Mouse (Mus musculus) limb, embryonic 10.5 days (tissue): ENCODE data around the gene St8sia1. TPM values are rescaled to one million over a fixed set of nuclear protein-coding genes. Genes with fewer than 3 reads are reported as not detected.

Experiments
- DNase-seq: peaks from one replicate; pipeline ENCODE4 v3.0.0-alpha.2; 2017; ENCODE audit warnings: low spot score
- H3K27ac ChIP-seq: fragments of 300-500 bp; sonication (generic); 2 replicates; pipeline ENCODE4 v1.5.1; 2016; ENCODE audit warnings: mild to moderate bottlenecking
- H3K27me3 ChIP-seq: fragments of 300-500 bp; sonication (generic); 2 replicates; pipeline ENCODE4 v1.6.1; 2016; ENCODE audit warnings: low read depth, mild to moderate bottlenecking; ENCODE audit not compliant: poor library complexity, severe bottlenecking
- H3K36me3 ChIP-seq: fragments of 300-500 bp; sonication (generic); 2 replicates; pipeline ENCODE4 v1.6.1; 2016; ENCODE audit warnings: mild to moderate bottlenecking, moderate library complexity
- H3K4me1 ChIP-seq: fragments of 300-500 bp; sonication (generic); 2 replicates; pipeline ENCODE4 v1.6.1; 2016
- H3K4me3 ChIP-seq: fragments of 300-500 bp; sonication (generic); 2 replicates; pipeline ENCODE4 v1.5.1; 2016; ENCODE audit warnings: mild to moderate bottlenecking, moderate library complexity
- H3K9me3 ChIP-seq: fragments of 300-500 bp; sonication (generic); replicated peaks from 2 replicates; pipeline ENCODE4 v1.6.1; 2016; ENCODE audit warnings: mild to moderate bottlenecking
- WGBS: fragments of 180-500 bp; shearing (Covaris S2); methylation state at CpG from one replicate; pipeline ENCODE4 v1.1.7; 2016; 5-methylcytosine and 5-hydroxymethylcytosine counted together
- polyA plus RNA-seq: library from polyadenylated mRNA; unstranded; fragments of >200 nt; fragmentation: Nextera tagmentation; extraction: Ambion mirVana; gene quantifications from 2 replicates; pipeline ENCODE4 v1.2.1, GENCODE M21; 2016

Gene St8sia1
- polyA plus RNA-seq, 1 experiment from 2014 or later: 0.91 TPM

- DNase-seq: no peak
- H3K9me3 ChIP-seq: no peaks in the 10 kb centered on the region
- no peaks in the 10 kb centered on the region for H3K36me3 ChIP-seq
- no peaks in the 10 kb centered on the region for H3K4me1 ChIP-seq
- H3K27ac ChIP-seq: no peak overlapping the region
- H3K4me3 ChIP-seq: no peak overlapping the region
- no peaks in the 10 kb centered on the region for H3K27me3 ChIP-seq
- 78% methylated on average over 4 of the region's 4 CpGs for WGBS
Observed at GRCm38 (mm10) chr6:142834911-142835310, 129.3 kb downstream of the St8sia1 start.

- DNase-seq: no peak
- H3K27me3 ChIP-seq: no peaks in the 10 kb centered on the region
- H3K9me3 ChIP-seq: no peaks in the 10 kb centered on the region
- no peak overlapping the region for H3K4me3 ChIP-seq
- no peaks in the 10 kb centered on the region for H3K4me1 ChIP-seq
- WGBS: 58% methylated on average over 3 of the region's 3 CpGs
- H3K27ac ChIP-seq: no peak overlapping the region
- no peaks in the 10 kb centered on the region for H3K36me3 ChIP-seq
Observed at GRCm38 (mm10) chr6:142831706-142832105, 132.5 kb downstream of the St8sia1 start.

GRCm38 (mm10) chr6:142831243-142831642 lies 133.0 kb downstream of the St8sia1 start:
- H3K36me3 ChIP-seq: no peaks in the 10 kb centered on the region
- no peak for DNase-seq
- no peak overlapping the region for H3K4me3 ChIP-seq
- H3K4me1 ChIP-seq: no peaks in the 10 kb centered on the region
- no peak overlapping the region for H3K27ac ChIP-seq
- H3K27me3 ChIP-seq: no peaks in the 10 kb centered on the region
- no peaks in the 10 kb centered on the region for H3K9me3 ChIP-seq
- 26% methylated on average over 8 of the region's 8 CpGs for WGBS

- no peak overlapping the region for H3K4me3 ChIP-seq
- H3K27me3 ChIP-seq: no peaks in the 10 kb centered on the region
- WGBS: 95% methylated on average over 3 of the region's 3 CpGs
- H3K4me1 ChIP-seq: no peaks in the 10 kb centered on the region
- H3K36me3 ChIP-seq: no peaks in the 10 kb centered on the region
- no peak for DNase-seq
- no peaks in the 10 kb centered on the region for H3K9me3 ChIP-seq
- no peak overlapping the region for H3K27ac ChIP-seq
Observed at GRCm38 (mm10) chr6:142830221-142830620, 134.0 kb downstream of the St8sia1 start.

GRCm38 (mm10) chr6:142825449-142825848 lies 138.8 kb downstream of the St8sia1 start:
- WGBS: 88% methylated on average over 5 of the region's 5 CpGs
- Histone ChIP-seq H3K4me3 (no peak overlapping the region), H3K27me3 (no peaks in the 10 kb centered on the region), H3K36me3 (no peaks in the 10 kb centered on the region), H3K27ac (no peak overlapping the region), H3K4me1 (no peaks in the 10 kb centered on the region), H3K9me3 (no peaks in the 10 kb centered on the region)
- DNase-seq: no peak

GRCm38 (mm10) chr6:142823008-142823787 lies 141.1 kb downstream of the St8sia1 start:
- H3K9me3 ChIP-seq: no peaks in the 10 kb centered on the region
- DNase-seq: no peak

GRCm38 (mm10) chr6:142818306-142818705 lies 145.9 kb downstream of the St8sia1 start:
- WGBS: 93% methylated on average over 10 of the region's 10 CpGs

More at GRCm38 (mm10) chr6:142823008-142823787, 141.1 kb downstream of the St8sia1 start:
- Histone ChIP-seq H3K36me3 (no peaks in the 10 kb centered on the region), H3K27me3 (no peaks in the 10 kb centered on the region), H3K27ac (no peak overlapping the region), H3K4me3 (no peak overlapping the region), H3K4me1 (no peaks in the 10 kb centered on the region)
- 38% methylated on average over 5 of the region's 5 CpGs for WGBS

GRCm38 (mm10) chr6:142815513-142815912 lies 148.7 kb downstream of the St8sia1 start:
- Histone ChIP-seq H3K36me3 (no peaks in the 10 kb centered on the region), H3K27me3 (0 out of 2 replicates have a peak, but pooled peaks cover 4% of the 10 kb centered on the region), H3K9me3 (no peaks in the 10 kb centered on the region), H3K4me1 (peaks cover 2% of the 10 kb centered on the region; the same call in 1 of the 2 replicates), H3K4me3 (no peak overlapping the region), H3K27ac (no peak overlapping the region)
- 80% methylated on average over 3 of the region's 3 CpGs for WGBS
- no peak for DNase-seq

More at GRCm38 (mm10) chr6:142818306-142818705, 145.9 kb downstream of the St8sia1 start:
- H3K4me3 ChIP-seq: no peak overlapping the region
- no peaks in the 10 kb centered on the region for H3K27me3 ChIP-seq
- H3K36me3 ChIP-seq: no peaks in the 10 kb centered on the region
- no peaks in the 10 kb centered on the region for H3K9me3 ChIP-seq
- no peak for DNase-seq
- H3K4me1 ChIP-seq: peaks cover 2% of the 10 kb centered on the region; the same call in 1 of the 2 replicates
- no peak overlapping the region for H3K27ac ChIP-seq

GRCm38 (mm10) chr6:142814495-142814921 lies 149.7 kb downstream of the St8sia1 start:
- Histone ChIP-seq H3K4me1 (peaks cover 2% of the 10 kb centered on the region; the same call in 1 of the 2 replicates), H3K9me3 (no peaks in the 10 kb centered on the region), H3K27ac (peak overlapping the region; percentile 67; the same call in 1 of the 2 replicates), H3K27me3 (0 out of 2 replicates have a peak, but pooled peaks cover 4% of the 10 kb centered on the region), H3K36me3 (no peaks in the 10 kb centered on the region), H3K4me3 (peak overlapping the region; percentile 47)
- DNase-seq: peak; percentile 92
- WGBS: 7% methylated on average over 15 of the region's 15 CpGs

- H3K4me1 ChIP-seq: peaks cover 2% of the 10 kb centered on the region; the same call in 1 of the 2 replicates
- no peak overlapping the region for H3K27ac ChIP-seq
- H3K4me3 ChIP-seq: peak overlapping the region; percentile 47
- WGBS: 71% methylated on average over 10 of the region's 10 CpGs
- 0 out of 2 replicates have a peak, but pooled peaks cover 4% of the 10 kb centered on the region for H3K27me3 ChIP-seq
- peak; percentile 29 for DNase-seq
- no peaks in the 10 kb centered on the region for H3K9me3 ChIP-seq
- H3K36me3 ChIP-seq: no peaks in the 10 kb centered on the region
Observed at GRCm38 (mm10) chr6:142814011-142814410, 150.2 kb downstream of the St8sia1 start.

- peak; percentile 17 for DNase-seq
Observed at GRCm38 (mm10) chr6:142812969-142813368, 151.3 kb downstream of the St8sia1 start.

GRCm38 (mm10) chr6:142810239-142810638 lies 154.0 kb downstream of the St8sia1 start:
- Histone ChIP-seq H3K4me1 (peaks cover 2% of the 10 kb centered on the region; the same call in 1 of the 2 replicates), H3K4me3 (no peak overlapping the region), H3K27ac (no peak overlapping the region), H3K27me3 (0 out of 2 replicates have a peak, but pooled peaks cover 4% of the 10 kb centered on the region), H3K9me3 (no peaks in the 10 kb centered on the region), H3K36me3 (no peaks in the 10 kb centered on the region)
- 70% methylated on average over 6 of the region's 6 CpGs for WGBS
- no peak for DNase-seq

More at GRCm38 (mm10) chr6:142812969-142813368, 151.3 kb downstream of the St8sia1 start:
- WGBS: 85% methylated on average over 5 of the region's 5 CpGs
- Histone ChIP-seq H3K27me3 (0 out of 2 replicates have a peak, but pooled peaks cover 4% of the 10 kb centered on the region), H3K4me3 (no peak overlapping the region), H3K27ac (no peak overlapping the region), H3K36me3 (no peaks in the 10 kb centered on the region), H3K9me3 (no peaks in the 10 kb centered on the region), H3K4me1 (peaks cover 2% of the 10 kb centered on the region; the same call in 1 of the 2 replicates)
